Mouse (Mus musculus) CH12.LX (cell line): ENCODE measurements around the gene Tmem39b. TPM values are rescaled to one million over a fixed set of nuclear protein-coding genes. Genes with fewer than 3 reads are reported as not detected.

Experiments used
- DNase-seq: peaks from one replicate; pipeline ENCODE4 v3.0.0-alpha.2; 2013; ENCODE audit errors: extremely low read depth
- H3K27ac ChIP-seq: 2 replicates; pipeline ENCODE4 v1.5.1; 2012; ENCODE audit warnings: low read depth, mild to moderate bottlenecking, control low read depth, moderate library complexity; ENCODE audit not compliant: insufficient read depth
- H3K27me3 ChIP-seq: replicated peaks from 2 replicates; pipeline ENCODE3; 2012; ENCODE audit warnings: inconsistent platforms
- H3K36me3 ChIP-seq, 2 experiments: replicated peaks in 1 of 2; 2 replicates each; pipeline versions ENCODE3 to v1.6.1; 2012; ENCODE audit warnings: inconsistent platforms in 1 of 2, low read length in 1 of 2, mild to moderate bottlenecking in 1 of 2, mixed read lengths in 1 of 2, moderate library complexity in 1 of 2; ENCODE audit not compliant: control insufficient read depth in 1 of 2, insufficient read depth in 1 of 2
- H3K4me1 ChIP-seq, 2 experiments: 2 replicates each; pipeline ENCODE4 v1.6.1; 2012; ENCODE audit warnings: inconsistent platforms in 1 of 2, moderate library complexity in 1 of 2; ENCODE audit not compliant: insufficient read depth in 2 of 2, control insufficient read depth in 1 of 2
- H3K4me2 ChIP-seq: 2 replicates; pipeline ENCODE4 v1.6.1; 2012; ENCODE audit warnings: low read depth, mild to moderate bottlenecking, control low read depth; ENCODE audit not compliant: poor library complexity, insufficient read depth, severe bottlenecking
- H3K4me3 ChIP-seq, 3 experiments: fragments of 150-350 bp in 1 of 3; sonication (generic) in 1 of 3; replicated peaks in 1 of 3; 2 replicates each; pipeline versions ENCODE3 to v1.5.1; 2011 to 2012; ENCODE audit warnings: low read depth in 2 of 3, low read length in 2 of 3, mild to moderate bottlenecking in 2 of 3, moderate library complexity in 2 of 3, control low read depth in 1 of 3, improper control_type of control experiment in 1 of 3, inconsistent platforms in 1 of 3, mixed read lengths in 1 of 3; ENCODE audit not compliant: poor library complexity in 1 of 3
- H3K79me2 ChIP-seq: replicated peaks from 2 replicates; pipeline ENCODE4 v1.6.1; 2012; ENCODE audit warnings: mild to moderate bottlenecking, moderate library complexity; ENCODE audit not compliant: control insufficient read depth, poor library complexity, insufficient read depth, severe bottlenecking; ENCODE audit errors: extremely low read depth
- H3K9ac ChIP-seq: 2 replicates; pipeline ENCODE4 v1.6.1; 2012; ENCODE audit warnings: low read depth, mild to moderate bottlenecking, control low read depth, moderate library complexity; ENCODE audit not compliant: insufficient read depth
- H3K9me3 ChIP-seq: replicated peaks from 2 replicates; pipeline ENCODE3; 2012; ENCODE audit warnings: low read length, inconsistent platforms, mixed read lengths
- CTCF ChIP-seq, 2 experiments: IDR thresholded peaks in 1 of 2; conservative IDR thresholded peaks in 1 of 2; 2 replicates each; pipeline ENCODE4 v1.5.1; 2011 to 2012; ENCODE audit warnings: low read depth in 2 of 2, low read length in 2 of 2, improper control_type of control experiment in 1 of 2, inconsistent platforms in 1 of 2, mild to moderate bottlenecking in 1 of 2, moderate library complexity in 1 of 2
- E2F4 ChIP-seq: IDR thresholded peaks from 2 replicates; pipeline ENCODE4 v1.6.1; 2011; ENCODE audit warnings: low read depth, low read length, improper control_type of control experiment; ENCODE audit not compliant: insufficient replicate concordance
- ELF1 ChIP-seq: IDR thresholded peaks from 2 replicates; pipeline ENCODE4 v1.6.1; 2014; ENCODE audit warnings: low read depth, mild to moderate bottlenecking, inconsistent platforms, low read length, improper control_type of control experiment
- EP300 ChIP-seq: IDR thresholded peaks from 2 replicates; pipeline ENCODE4 v1.6.1; 2011; ENCODE audit warnings: low read length, improper control_type of control experiment
- ETS1 ChIP-seq: conservative IDR thresholded peaks from 2 replicates; pipeline ENCODE4 v1.6.1; 2012; ENCODE audit warnings: low read depth, mild to moderate bottlenecking, inconsistent platforms, low read length, improper control_type of control experiment, moderate library complexity
- GABPA ChIP-seq: IDR thresholded peaks from 2 replicates; pipeline ENCODE4 v1.6.1; 2012; ENCODE audit warnings: low read depth, low read length, improper control_type of control experiment, inconsistent platforms; ENCODE audit not compliant: insufficient replicate concordance
- HCFC1 ChIP-seq: IDR thresholded peaks from 2 replicates; pipeline ENCODE4 v1.6.1; 2012; ENCODE audit warnings: low read depth, mild to moderate bottlenecking, inconsistent platforms, low read length, improper control_type of control experiment
- JUN ChIP-seq: IDR thresholded peaks from 2 replicates; pipeline ENCODE4 v1.6.1; 2011; ENCODE audit warnings: low read depth, mild to moderate bottlenecking, low read length, improper control_type of control experiment, moderate library complexity; ENCODE audit not compliant: insufficient read depth
- MAZ ChIP-seq: IDR thresholded peaks from 2 replicates; pipeline ENCODE4 v1.6.1; 2012; ENCODE audit warnings: low read depth, mild to moderate bottlenecking, inconsistent platforms, low read length, improper control_type of control experiment, moderate library complexity
- MEF2A ChIP-seq: IDR thresholded peaks from 2 replicates; pipeline ENCODE4 v1.6.1; 2014; ENCODE audit warnings: low read depth, mild to moderate bottlenecking, inconsistent platforms, low read length, improper control_type of control experiment, borderline replicate concordance
- MXI1 ChIP-seq: IDR thresholded peaks from 2 replicates; pipeline ENCODE4 v1.6.1; 2011; ENCODE audit warnings: mild to moderate bottlenecking, low read depth, low read length, improper control_type of control experiment
- MYC ChIP-seq: IDR thresholded peaks from 2 replicates; pipeline ENCODE4 v1.6.1; 2011; ENCODE audit warnings: low read depth, mild to moderate bottlenecking, improper control_type of control experiment, low read length
- NELFE ChIP-seq: IDR thresholded peaks from 2 replicates; pipeline ENCODE4 v1.6.1; 2011; ENCODE audit warnings: low read depth, low read length, improper control_type of control experiment
- NRF1 ChIP-seq: IDR thresholded peaks from 2 replicates; pipeline ENCODE4 v1.6.1; 2014; ENCODE audit warnings: low read depth, mild to moderate bottlenecking, inconsistent platforms, low read length, improper control_type of control experiment, moderate library complexity
- POLR2AphosphoS2 ChIP-seq: IDR thresholded peaks from 2 replicates; pipeline ENCODE4 v1.6.1; 2011; ENCODE audit warnings: low read depth, low read length, improper control_type of control experiment
- RAD21 ChIP-seq: IDR thresholded peaks from 2 replicates; pipeline ENCODE4 v1.6.1; 2011; ENCODE audit warnings: low read depth, mild to moderate bottlenecking, low read length, improper control_type of control experiment, moderate library complexity
- RCOR1 ChIP-seq: conservative IDR thresholded peaks from 2 replicates; pipeline ENCODE4 v1.6.1; 2012; ENCODE audit warnings: low read depth, mild to moderate bottlenecking, inconsistent platforms, low read length, improper control_type of control experiment
- SIN3A ChIP-seq: IDR thresholded peaks from 2 replicates; pipeline ENCODE4 v1.6.1; 2012; ENCODE audit warnings: low read length, improper control_type of control experiment, inconsistent platforms
- SMC3 ChIP-seq: IDR thresholded peaks from 2 replicates; pipeline ENCODE4 v1.6.1; 2011; ENCODE audit warnings: low read depth, low read length, improper control_type of control experiment
- UBTF ChIP-seq: IDR thresholded peaks from 2 replicates; pipeline ENCODE4 v1.6.1; 2012; ENCODE audit warnings: low read depth, mild to moderate bottlenecking, inconsistent platforms, low read length, improper control_type of control experiment, moderate library complexity
- USF1 ChIP-seq: IDR thresholded peaks from 2 replicates; pipeline ENCODE4 v1.6.1; 2014; ENCODE audit warnings: low read depth, mild to moderate bottlenecking, inconsistent platforms, low read length, improper control_type of control experiment
- USF2 ChIP-seq: conservative IDR thresholded peaks from 2 replicates; pipeline ENCODE4 v1.6.1; 2011; ENCODE audit warnings: low read depth, low read length, improper control_type of control experiment
- ZKSCAN1 ChIP-seq: IDR thresholded peaks from 2 replicates; pipeline ENCODE4 v1.6.1; 2012; ENCODE audit warnings: low read depth, inconsistent platforms, low read length, improper control_type of control experiment, borderline replicate concordance
- ZMIZ1 ChIP-seq: IDR thresholded peaks from 2 replicates; pipeline ENCODE4 v1.6.1; 2012; ENCODE audit warnings: low read depth, mild to moderate bottlenecking, inconsistent platforms, low read length, improper control_type of control experiment
- ZNF384 ChIP-seq: IDR thresholded peaks from 2 replicates; pipeline ENCODE4 v1.6.1; 2012; ENCODE audit warnings: low read depth, low read length, improper control_type of control experiment, inconsistent platforms
- dilution Hi-C: fragments of 300-500 bp; cut with MboI; formaldehyde crosslinking; loops from 2 replicates; pipeline ENCODE4 v1.14.3; 2020; ENCODE audit warnings: low sequenced_read_pairs; ENCODE audit not compliant: extremely low pct_unique_long_range_greater_than_20kb, extremely low pct_ligation_motif_present
- in situ Hi-C: fragments of 300-500 bp; cut with MboI; formaldehyde crosslinking; loops from 3 replicates; pipeline ENCODE4 v1.14.3; 2019; ENCODE audit warnings: low sequenced_read_pairs, low pct_ligation_motif_present, low pct_unique_long_range_greater_than_20kb, mixed read lengths
- polyA plus RNA-seq: library from polyadenylated mRNA; unstranded; fragments of >175 nt; gene quantifications from 2 replicates; pipeline ENCODE4 v1.2.1, GENCODE M21; 2012; ENCODE audit warnings: low read depth; ENCODE audit not compliant: insufficient read length
- total RNA-seq, 2 experiments: library from RNA; depleted of rRNA; stranded (reverse); fragments of 300-350 nt in 1 of 2; fragments of >200 nt in 1 of 2; gene quantifications; 2 replicates each; pipeline ENCODE4 v1.2.3; 2012 to 2014

Gene Tmem39b
- total and polyA plus RNA-seq, 3 experiments: 11.3 to 37.7 (median 14.6) TPM

- dilution Hi-C loops (no loop called here), in situ Hi-C loops (no loop called here)
- no peaks in the 10 kb centered on the region for H3K27me3 ChIP-seq
- TF ChIP-seq ZKSCAN1 (no peak), SIN3A (no peak), MEF2A (no peak), HCFC1 (no peak), ZNF384 (no peak), RCOR1 (no peak), POLR2AphosphoS2 (no peak)
- DNase-seq: no peak
- H3K4me2 ChIP-seq: peak overlapping the region; percentile 73
- H3K27ac ChIP-seq: no peak overlapping the region
- peak overlapping the region in 2 of 3 experiments; percentile 13 to 99 for H3K4me3 ChIP-seq
- no peaks in the 10 kb centered on the region for H3K9me3 ChIP-seq
- H3K79me2 ChIP-seq: peaks cover 34% of the 10 kb centered on the region
- peaks cover 3 to 33% of the 10 kb centered on the region in 2 experiments; a peak in 3 of 4 replicates for H3K4me1 ChIP-seq
- H3K36me3 ChIP-seq: peaks cover 0 to 10% of the 10 kb centered on the region in 2 experiments
- H3K9ac ChIP-seq: no peak overlapping the region
These were observed 46.9 kb upstream of the Tmem39b start for GRCm38 (mm10) chr4:129743494-129743893.

DNA sequence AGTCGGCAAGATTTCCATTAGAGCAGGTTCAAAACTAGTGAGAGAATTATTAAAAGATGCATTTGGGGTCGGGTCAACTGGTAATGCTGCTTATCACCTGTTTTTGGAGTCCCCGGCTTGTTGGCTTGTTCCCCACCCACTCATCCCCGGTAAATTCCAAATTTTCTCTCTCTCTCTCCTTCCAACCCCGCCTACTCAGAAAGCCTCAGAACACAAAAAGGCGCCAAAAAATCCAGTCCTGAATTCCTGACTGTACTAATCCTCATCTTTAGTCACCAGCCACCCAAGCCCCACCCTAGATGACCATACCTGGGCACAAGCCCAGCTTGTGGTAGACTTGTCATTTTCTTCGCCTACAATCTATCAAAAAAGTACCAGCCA, 46.4 kb upstream of the Tmem39b start:
- no peak for DNase-seq
- H3K79me2 ChIP-seq: peaks cover 39% of the 10 kb centered on the region

DNA sequence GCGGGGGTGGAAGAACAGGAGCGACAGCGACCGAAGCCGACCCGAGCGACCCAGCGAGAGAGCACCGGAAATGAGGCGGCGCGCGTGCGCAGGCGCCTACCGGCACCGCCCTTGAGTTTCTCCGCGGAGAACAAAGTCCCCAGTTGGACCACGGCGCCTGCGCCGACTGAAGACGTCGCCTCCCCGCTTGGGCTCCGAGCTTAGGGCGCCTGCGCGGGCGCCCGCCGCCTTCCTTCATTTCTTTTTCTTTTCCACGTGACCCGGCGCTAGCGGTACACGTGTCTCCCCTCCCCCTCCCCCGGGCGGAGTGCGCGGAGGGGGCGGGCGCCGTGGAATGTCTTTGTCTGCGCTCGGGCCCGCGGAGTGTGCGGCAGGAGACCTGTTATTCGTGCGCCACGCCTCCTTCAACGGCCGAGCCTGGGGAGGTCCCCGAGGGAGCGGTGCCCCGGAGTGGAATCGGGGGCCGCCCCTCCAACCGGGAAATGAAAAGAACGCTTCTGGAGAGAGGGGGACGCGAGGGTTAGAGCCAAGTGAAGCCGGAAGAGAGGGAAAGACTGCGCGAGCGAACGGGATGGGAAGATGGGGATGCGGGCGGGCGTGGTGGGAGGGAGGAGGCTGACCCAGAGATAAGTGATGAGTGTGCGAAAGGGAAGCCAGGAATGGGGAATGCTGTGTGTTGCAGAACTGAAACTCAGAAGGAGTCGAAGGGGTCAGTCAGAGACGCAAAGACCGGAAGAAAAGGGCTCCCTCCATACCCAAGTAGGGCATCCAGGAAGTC, 45.8 kb upstream of the Tmem39b start, which contains the start of gene Khdrbs1:
Gene Khdrbs1, minus strand, starts transcription at position 72 of the 778 bp plus-strand sequence.
- H3K9me3 ChIP-seq: no peaks in the 10 kb centered on the region
- peak; percentile 97 for DNase-seq
- peak within 1 kb of the TSS; percentile 85 for H3K27ac ChIP-seq
- peak within 1 kb of the TSS; percentile 92 for H3K4me2 ChIP-seq
- H3K27me3 ChIP-seq: no peaks in the 10 kb centered on the region
- peaks cover 3 to 38% of the 10 kb centered on the region in 2 experiments; a peak in 3 of 4 replicates for H3K4me1 ChIP-seq
- peaks cover 0 to 14% of the 10 kb centered on the region in 2 experiments for H3K36me3 ChIP-seq
- in situ Hi-C loops (no loop called here), dilution Hi-C loops (no loop called here)
- peaks cover 44% of the 10 kb centered on the region for H3K79me2 ChIP-seq
- peak within 1 kb of the TSS; percentile 82 for H3K9ac ChIP-seq
- peak within 1 kb of the TSS; percentile 87 to 99 (median 98) for H3K4me3 ChIP-seq
- TF ChIP-seq ZKSCAN1 (no peak), MAZ (peak; percentile 95), USF1 (peak; percentile 92), HCFC1 (peak; percentile 78), NRF1 (peak; percentile 96), ELF1 (peak; percentile 78), ZMIZ1 (peak; percentile 86), JUN (no peak), ZNF384 (0 out of 2 replicates have a peak, but pooled peaks have one; percentile 13), ETS1 (peak; percentile 81), NELFE (peak; percentile 92), RAD21 (no peak), EP300 (no peak), GABPA (no peak), CTCF (conservative IDR thresholded peaks at IDR 0.05 in 1 of 2, IDR thresholded peaks at IDR 0.05 in 1 of 2; ENCODE audit: low read depth in 2 of 2, low read length in 2 of 2) (no peak)

More for the DNA sequence above, 46.4 kb upstream of the Tmem39b start:
- no peaks in the 10 kb centered on the region for H3K9me3 ChIP-seq
- H3K27ac ChIP-seq: peak overlapping the region; percentile 80
- TF ChIP-seq SMC3 (no peak), MXI1 (no peak), CTCF (conservative IDR thresholded peaks at IDR 0.05 in 1 of 2, IDR thresholded peaks at IDR 0.05 in 1 of 2; ENCODE audit: low read depth in 2 of 2, low read length in 2 of 2) (no peak), NELFE (no peak), MYC (0 out of 2 replicates have a peak, but pooled peaks have one; percentile 21), USF2 (no peak), UBTF (0 out of 2 replicates have a peak, but pooled peaks have one; percentile 35), E2F4 (0 out of 2 replicates have a peak, but pooled peaks have one; percentile 37)
- H3K36me3 ChIP-seq: peaks cover 0 to 12% of the 10 kb centered on the region in 2 experiments
- peak overlapping the region; percentile 53 for H3K9ac ChIP-seq
- H3K27me3 ChIP-seq: no peaks in the 10 kb centered on the region
- H3K4me3 ChIP-seq: peak overlapping the region; percentile 78 to 99 (median 79)
- H3K4me2 ChIP-seq: peak overlapping the region; percentile 73
- in situ Hi-C loops (no loop called here), dilution Hi-C loops (no loop called here)
- H3K4me1 ChIP-seq: peaks cover 3 to 35% of the 10 kb centered on the region in 2 experiments; a peak in 3 of 4 replicates
